Comparison of ENCODE assay signal across 9 mouse cellular contexts in genomic region chr7:91226442-91226841, GRCm38 (mm10).
DNase-seq lines count a peak whose midpoint lies in the region; ATAC-seq and TF ChIP-seq lines count a peak whose summit lies in the region.
"Had no signal": no experiment of that assay in that cellular context is flagged by ENCODE, and none has a peak within 500 bp of the region (broad histone marks: within the 10 kb centered on the region; RNA-seq: fewer than 3 reads in every experiment).

No protein-coding gene starts in this region.

- H3K36me3 ChIP-seq in forebrain, embryonic 11.5 days (ENCODE audit: control insufficient read depth, insufficient read depth, low read length) = no peaks in the 10 kb centered on the region
- H3K36me3 ChIP-seq in forebrain, embryonic 10.5 days (replicated peaks) = no peaks in the 10 kb centered on the region
- H3K36me3 ChIP-seq: limb, embryonic 12.5 days had no signal

- no peaks in the 10 kb centered on the region for H3K4me1 ChIP-seq in forebrain, embryonic 11.5 days (replicated peaks; ENCODE audit: control insufficient read depth, insufficient read depth, low read length)
- H3K4me1 ChIP-seq in forebrain, embryonic 10.5 days = no peaks in the 10 kb centered on the region
- H3K4me1 ChIP-seq: limb, embryonic 12.5 days had no signal

- 0% methylated on average over 5 of the region's 5 CpGs for WGBS in forebrain, embryonic 11.5 days
- under 1% methylated on average over 5 of the region's 5 CpGs for WGBS in forebrain, embryonic 10.5 days

- H3K27ac ChIP-seq in forebrain, embryonic 11.5 days (ENCODE audit: low read depth, low read length) = no peak overlapping the region
- H3K27ac ChIP-seq in forebrain, embryonic 10.5 days = no peak overlapping the region
- peak overlapping the region; percentile 80 for H3K27ac ChIP-seq in layer of hippocampus, adult 2 months
- H3K27ac ChIP-seq: limb, embryonic 12.5 days had no signal

- peak; percentile 78 for ATAC-seq in forebrain, embryonic 11.5 days (replicated peaks; ENCODE audit: low FRiP score)
- peak; percentile 46; the same call in 1 of the 2 replicates for ATAC-seq in granulocyte monocyte progenitor cell, adult 5-6 weeks (replicated peaks; ENCODE audit: poor library complexity, severe bottlenecking)
- ATAC-seq in megakaryocyte progenitor cell, adult 5-6 weeks (replicated peaks; ENCODE audit: poor library complexity) = peak; percentile 90

- H3K27me3 ChIP-seq in forebrain, embryonic 11.5 days (ENCODE audit: control insufficient read depth, insufficient read depth, low read length) = no peaks in the 10 kb centered on the region
- no peaks in the 10 kb centered on the region for H3K27me3 ChIP-seq in forebrain, embryonic 10.5 days (ENCODE audit: poor library complexity, severe bottlenecking)
- H3K27me3 ChIP-seq: limb, embryonic 12.5 days had no signal

- TF ChIP-seq CTCF in layer of hippocampus, adult 2 months (conservative IDR thresholded peaks at IDR 0.05) = peak; percentile 96; the same call in 1 of the 2 replicates

- no peak overlapping the region for H3K9ac ChIP-seq in forebrain, embryonic 11.5 days (ENCODE audit: low read length)
- H3K9ac ChIP-seq: limb, embryonic 12.5 days had no signal

- H3K9me3 ChIP-seq in forebrain, embryonic 11.5 days (ENCODE audit: control insufficient read depth, low read length) = no peaks in the 10 kb centered on the region
- H3K9me3 ChIP-seq in forebrain, embryonic 10.5 days = no peaks in the 10 kb centered on the region
- H3K9me3 ChIP-seq: limb, embryonic 12.5 days had no signal

- no peak for DNase-seq in forebrain, embryonic 11.5 days (ENCODE audit: low spot score)
- no peak for DNase-seq in forebrain, embryonic 10.5 days (ENCODE audit: extremely low spot score, low spot score)
- peak; percentile 11 for DNase-seq in MEL-GATA-1-ER (ENCODE audit: extremely low read depth, low read depth)
- peak; percentile 57 for DNase-seq in cerebellum, adult 8-10 months
- peak; percentile 71 to 73 for DNase-seq in layer of hippocampus, adult 2 months (ENCODE audit: low spot score in 2 of 2)
- DNase-seq in skeletal muscle tissue, adult 2 months (ENCODE audit: low read depth, low spot score) = peak; percentile 3

- no peak overlapping the region for H3K4me2 ChIP-seq in forebrain, embryonic 11.5 days (ENCODE audit: low read depth, low read length, severe bottlenecking)
- H3K4me2 ChIP-seq: limb, embryonic 12.5 days had no signal

- H3K4me3 ChIP-seq in forebrain, embryonic 11.5 days (ENCODE audit: low read depth, low read length) = no peak overlapping the region
- no peak overlapping the region for H3K4me3 ChIP-seq in forebrain, embryonic 10.5 days
- no peak overlapping the region for H3K4me3 ChIP-seq in layer of hippocampus, adult 2 months
- H3K4me3 ChIP-seq: limb, embryonic 12.5 days had no signal

Comparison
In these comparisons a context has a peak if more than half of its experiments do, and no peak if none do; other contexts are left out.
1. DNase-seq: peak in MEL-GATA-1-ER (single experiment), cerebellum, adult 8-10 months (single experiment), layer of hippocampus, adult 2 months (2 of 2) and skeletal muscle tissue, adult 2 months (single experiment); none in forebrain, embryonic 11.5 days (single experiment) and forebrain, embryonic 10.5 days (single experiment).
2. Peak in every context shown above with its lines, with median percentiles within 50 percentile points of each other: ATAC-seq.